Comparison of ENCODE assay signal across 31 mouse cellular contexts in the genomic region with DNA sequence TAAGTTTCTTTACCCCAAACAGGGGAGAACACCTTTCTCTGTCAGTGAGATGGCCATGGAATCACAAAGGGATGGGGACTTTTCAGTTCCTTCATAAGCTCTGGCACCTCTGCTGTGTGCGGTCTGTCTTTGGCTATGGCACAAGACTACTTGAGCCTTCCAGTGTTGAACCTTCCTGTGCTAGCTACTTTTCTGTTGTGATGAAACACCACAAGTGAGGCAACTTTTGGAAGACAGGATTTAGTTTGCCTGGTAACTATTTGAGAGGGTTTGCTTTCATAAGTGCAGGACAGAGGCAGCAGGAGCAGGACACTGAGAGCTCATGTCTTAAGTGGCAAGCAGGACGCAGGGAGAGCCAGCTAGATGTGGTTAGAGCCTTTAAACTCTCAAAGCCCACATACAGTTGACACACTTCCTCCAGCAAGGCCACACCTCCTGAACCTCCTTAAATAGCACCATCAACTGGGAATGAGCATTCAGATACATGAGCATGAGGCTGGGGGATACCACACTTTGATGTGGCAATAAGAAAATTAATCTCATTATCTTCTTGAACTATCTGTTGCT.
DNase-seq lines count a peak whose midpoint lies in the region; ATAC-seq and TF ChIP-seq lines count a peak whose summit lies in the region.
"Had no signal": no experiment of that assay in that cellular context is flagged by ENCODE, and none has a peak within 500 bp of the region (broad histone marks: within the 10 kb centered on the region; RNA-seq: fewer than 3 reads in every experiment).

No protein-coding gene starts in this region.

- H3K9ac ChIP-seq in liver, adult 2 months (ENCODE audit: low read depth, low read length), result no peak overlapping the region
- H3K9ac ChIP-seq in liver, postnatal 0 days (replicated peaks), result no peak overlapping the region
- H3K9ac ChIP-seq: embryonic facial prominence, embryonic 13.5 days; forebrain, embryonic 15.5 days; heart, embryonic 12.5 days; heart, embryonic 15.5 days; hindbrain, embryonic 14.5 days had no signal

- H3K79me2 ChIP-seq in liver, adult 2 months (ENCODE audit: control insufficient read depth, insufficient read depth, low read length), result no peaks in the 10 kb centered on the region

- TF ChIP-seq EP300 in liver, postnatal 0 days (IDR thresholded peaks at IDR 0.05; ENCODE audit: low read depth), result no peak

- H3K36me3 ChIP-seq in liver, adult 2 months (ENCODE audit: control insufficient read depth, insufficient read depth, low read length), result peaks cover 4% of the 10 kb centered on the region
- no peaks in the 10 kb centered on the region for H3K36me3 ChIP-seq in liver, postnatal 0 days (replicated peaks; ENCODE audit: insufficient read depth, low read length)
- H3K36me3 ChIP-seq: embryonic facial prominence, embryonic 10.5 days; embryonic facial prominence, embryonic 13.5 days; forebrain, embryonic 15.5 days; G1E; heart, embryonic 12.5 days; heart, embryonic 15.5 days had no signal

- no peaks in the 10 kb centered on the region for H3K27me3 ChIP-seq in liver, adult 2 months (ENCODE audit: control insufficient read depth, insufficient read depth, low read length)
- no peaks in the 10 kb centered on the region for H3K27me3 ChIP-seq in liver, postnatal 0 days (ENCODE audit: insufficient read depth, low read length)
- H3K27me3 ChIP-seq: CH12.LX; embryonic facial prominence, embryonic 13.5 days; forebrain, embryonic 15.5 days; heart, embryonic 12.5 days; heart, embryonic 15.5 days; Patski had no signal

- no peak overlapping the region for H3K27ac ChIP-seq in liver, adult 2 months (replicated peaks; ENCODE audit: insufficient read depth, low read depth, low read length)
- H3K27ac ChIP-seq in liver, postnatal 0 days (ENCODE audit: low read depth), result no peak overlapping the region
- H3K27ac ChIP-seq: embryonic facial prominence, embryonic 10.5 days; embryonic facial prominence, embryonic 13.5 days; forebrain, embryonic 15.5 days; heart, embryonic 15.5 days; hindbrain, embryonic 14.5 days; hindbrain, postnatal 0 days had no signal

- WGBS in liver, adult 2 months, result 96% methylated on average over 2 of the region's 2 CpGs
- 64% methylated on average over 2 of the region's 2 CpGs for WGBS in liver, postnatal 0 days (ENCODE audit: insufficient replicate concordance)

- peak; percentile 43 for DNase-seq in liver, adult 2 months (ENCODE audit: extremely low read depth, low read depth, low spot score)
- DNase-seq in liver, postnatal 0 days, result no peak
- peak; percentile 58 for DNase-seq in fat pad, adult 2 months (ENCODE audit: extremely low read depth, low read depth, low spot score)
- no peak for DNase-seq in kidney, postnatal 10 days
- DNase-seq in layer of hippocampus, postnatal 14 days (ENCODE audit: low spot score in 2 of 2), result no peak
- DNase-seq: adrenal gland, postnatal 10 days; adrenal gland, postnatal 36 days; B cell, adult 2 months; cerebellum, adult 18-20 months; cerebellum, adult 9-10 months; cerebellum, postnatal 25 days; embryo, embryonic 11 days; gastrocnemius, postnatal 10 days; gastrocnemius, postnatal 36 days; heart, adult 18-20 months; heart, postnatal 10 days; heart, postnatal 36 days had no signal

- no peaks in the 10 kb centered on the region for H3K9me3 ChIP-seq in liver, postnatal 0 days (ENCODE audit: low read length)
- H3K9me3 ChIP-seq: embryonic facial prominence, embryonic 10.5 days; embryonic facial prominence, embryonic 13.5 days; forebrain, embryonic 15.5 days; G1E; heart, embryonic 12.5 days; heart, embryonic 15.5 days had no signal

- no peak for TF ChIP-seq CTCF in liver, adult 2 months (IDR thresholded peaks at IDR 0.05; ENCODE audit: low read depth, low read length)
- TF ChIP-seq CTCF in liver, postnatal 0 days (IDR thresholded peaks at IDR 0.05; ENCODE audit: low read depth), result no peak

- no peak for TF ChIP-seq POLR2A in liver, adult 2 months (IDR thresholded peaks at IDR 0.05; ENCODE audit: extremely low read depth, insufficient read depth, low read length)

- no peak overlapping the region for H3K4me2 ChIP-seq in liver, postnatal 0 days (ENCODE audit: low read depth, low read length)
- H3K4me2 ChIP-seq: embryonic facial prominence, embryonic 13.5 days; forebrain, embryonic 15.5 days; heart, embryonic 12.5 days; heart, embryonic 15.5 days; hindbrain, embryonic 14.5 days had no signal

- peaks cover 7% of the 10 kb centered on the region; the same call in 1 of the 2 replicates for H3K4me1 ChIP-seq in liver, adult 2 months (ENCODE audit: control insufficient read depth, insufficient read depth, low read length)
- peaks cover 2% of the 10 kb centered on the region; the same call in 1 of the 2 replicates for H3K4me1 ChIP-seq in liver, postnatal 0 days (ENCODE audit: insufficient read depth)
- H3K4me1 ChIP-seq: embryonic facial prominence, embryonic 10.5 days; embryonic facial prominence, embryonic 13.5 days; forebrain, embryonic 15.5 days; heart, embryonic 12.5 days; heart, embryonic 15.5 days had no signal

- no peak overlapping the region for H3K4me3 ChIP-seq in liver, adult 2 months (ENCODE audit: insufficient read depth, low read depth, low read length)
- no peak overlapping the region for H3K4me3 ChIP-seq in liver, postnatal 0 days (ENCODE audit: low read depth, low read length)
- H3K4me3 ChIP-seq: embryonic facial prominence, embryonic 10.5 days; embryonic facial prominence, embryonic 13.5 days; erythroblast, embryonic 14.5 days; forebrain, embryonic 15.5 days; heart, embryonic 12.5 days; heart, embryonic 15.5 days had no signal

- ATAC-seq in liver, postnatal 0 days, result no peak
- 0 out of 4 replicates have a peak, but pooled peaks have one; percentile 25 to 27 for ATAC-seq in hematopoietic stem cell, adult 5-6 weeks (replicated peaks in 1 of 2; ENCODE audit: insufficient read depth in 1 of 2, low FRiP score in 2 of 2, low TSS enrichment in 1 of 2, low read depth in 1 of 2, poor library complexity in 2 of 2, severe bottlenecking in 2 of 2)
- ATAC-seq: forebrain, embryonic 15.5 days; hindbrain, postnatal 0 days; inflammation-experienced regulatory T-cells, adult 6 months; intestine, embryonic 16.5 days; Patski had no signal

Comparison
In these comparisons a context has a peak if more than half of its experiments do, and no peak if none do; other contexts are left out.
1. DNase-seq: peak in liver, adult 2 months (single experiment) and fat pad, adult 2 months (single experiment); none in liver, postnatal 0 days (single experiment), kidney, postnatal 10 days (single experiment) and layer of hippocampus, postnatal 14 days (0 of 2).